Mouse (Mus musculus): ENCODE measurements around the gene Vwa7. TPM values are rescaled to one million over a fixed set of nuclear protein-coding genes. Genes with fewer than 3 reads are reported as not detected.

Gene Vwa7
- polyA plus RNA-seq, 1 experiment from 2014 or later, result 0.15 TPM

GRCm38 (mm10) chr17:35052271-35052798, 36.0 kb downstream of the Vwa7 start:
- no peak for ATAC-seq (ENCODE audit: low FRiP score, low read depth)
- WGBS, result 84% methylated on average over 12 of the region's 12 CpGs
- peaks cover 35% of the 10 kb centered on the region for H3K36me3 ChIP-seq
- H3K4me2 ChIP-seq (replicated peaks), result peak overlapping the region; percentile 82
- H3K4me3 ChIP-seq, result peak overlapping the region; percentile 42
- peak overlapping the region; percentile 83 for H3K27ac ChIP-seq
- H3K9me3 ChIP-seq, result no peaks in the 10 kb centered on the region
- H3K27me3 ChIP-seq (replicated peaks), result no peaks in the 10 kb centered on the region
- peaks cover 46% of the 10 kb centered on the region for H3K4me1 ChIP-seq
- peak overlapping the region; percentile 80 for H3K9ac ChIP-seq

GRCm38 (mm10) chr17:35055691-35056495, 39.5 kb downstream of the Vwa7 start:
- no peak overlapping the region for H3K4me2 ChIP-seq (replicated peaks)
- peaks cover 43% of the 10 kb centered on the region for H3K36me3 ChIP-seq
- no peak overlapping the region for H3K27ac ChIP-seq
- no peak overlapping the region for H3K4me3 ChIP-seq
- no peaks in the 10 kb centered on the region for H3K27me3 ChIP-seq (replicated peaks)
- H3K9ac ChIP-seq, result no peak overlapping the region
- no peak for ATAC-seq (ENCODE audit: low FRiP score, low read depth)
- H3K4me1 ChIP-seq, result peaks cover 40% of the 10 kb centered on the region
- H3K9me3 ChIP-seq, result no peaks in the 10 kb centered on the region
- WGBS, result 92% methylated on average over 7 of the region's 7 CpGs

DNA sequence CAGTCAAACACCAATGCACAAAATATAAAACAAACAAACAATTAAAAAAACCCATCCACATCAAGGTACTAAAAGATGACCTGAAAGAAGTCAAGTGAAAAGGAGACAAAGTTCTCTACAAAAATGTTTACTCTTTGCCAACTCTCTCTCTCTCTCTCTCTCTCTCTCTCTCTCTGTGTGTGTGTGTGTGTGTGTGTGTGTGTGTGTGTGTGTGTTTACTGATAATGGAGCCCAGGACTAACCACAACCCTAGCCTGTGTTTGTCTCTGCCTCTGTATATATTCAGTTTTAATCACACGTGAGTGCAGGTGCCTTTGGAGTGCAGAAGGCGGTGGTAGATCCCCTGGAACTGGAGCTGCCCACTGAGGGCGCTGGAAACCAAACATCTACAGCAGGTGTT, 40.7 kb downstream of the Vwa7 start:
- H3K9ac ChIP-seq, result no peak overlapping the region
- no peak overlapping the region for H3K4me2 ChIP-seq (replicated peaks)
- no peak overlapping the region for H3K27ac ChIP-seq
- peaks cover 30% of the 10 kb centered on the region for H3K4me1 ChIP-seq
- H3K4me3 ChIP-seq, result no peak overlapping the region
- 79% methylated on average over 3 of the region's 3 CpGs for WGBS
- H3K27me3 ChIP-seq (replicated peaks), result no peaks in the 10 kb centered on the region
- H3K9me3 ChIP-seq, result no peaks in the 10 kb centered on the region
- ATAC-seq (ENCODE audit: low FRiP score, low read depth), result no peak
- H3K36me3 ChIP-seq, result peaks cover 53% of the 10 kb centered on the region

DNA sequence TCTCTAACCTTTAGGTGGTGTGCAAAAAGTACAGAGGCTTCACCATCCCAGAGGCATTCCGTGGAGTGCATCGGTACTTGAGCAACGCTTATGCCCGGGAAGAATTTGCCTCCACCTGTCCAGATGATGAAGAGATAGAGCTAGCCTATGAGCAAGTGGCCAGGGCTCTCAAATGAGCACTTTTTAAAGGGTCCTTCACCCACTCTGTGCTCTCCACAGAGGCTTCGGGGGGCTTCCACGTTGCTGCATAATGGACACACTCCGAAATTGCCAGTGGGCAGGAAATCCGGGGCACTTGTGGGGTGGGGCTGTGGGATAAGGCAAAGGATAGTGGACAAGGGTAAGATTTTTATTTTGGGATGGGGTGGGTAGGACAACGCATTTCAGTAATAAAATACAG, 41.9 kb downstream of the Vwa7 start:
- H3K27me3 ChIP-seq (replicated peaks), result no peaks in the 10 kb centered on the region
- H3K9me3 ChIP-seq, result no peaks in the 10 kb centered on the region
- H3K9ac ChIP-seq, result 0 out of 2 replicates have a peak overlapping the region, but pooled peaks have one; percentile 13
- H3K36me3 ChIP-seq, result peaks cover 56% of the 10 kb centered on the region
- ATAC-seq (ENCODE audit: low FRiP score, low read depth), result 0 out of 2 replicates have a peak, but pooled peaks have one; percentile 0
- peaks cover 21% of the 10 kb centered on the region for H3K4me1 ChIP-seq
- H3K27ac ChIP-seq, result no peak overlapping the region
- 70% methylated on average over 9 of the region's 9 CpGs for WGBS
- H3K4me2 ChIP-seq (replicated peaks), result peak overlapping the region; percentile 94
- no peak overlapping the region for H3K4me3 ChIP-seq

GRCm38 (mm10) chr17:35058911-35059892, 42.8 kb downstream of the Vwa7 start, which contains the start of gene Ddah2:
Gene Ddah2 (plus strand): TSS chr17:35059035.
- H3K27ac ChIP-seq, result peak within 1 kb of the TSS; percentile 75
- peaks cover 50% of the 10 kb centered on the region for H3K36me3 ChIP-seq
- H3K9me3 ChIP-seq, result no peaks in the 10 kb centered on the region
- under 1% methylated on average over 57 of the region's 57 CpGs for WGBS
- H3K4me2 ChIP-seq (replicated peaks), result peak within 1 kb of the TSS; percentile 94
- peak; percentile 93 for ATAC-seq (ENCODE audit: low FRiP score, low read depth)
- peak within 1 kb of the TSS; percentile 80 for H3K4me3 ChIP-seq
- H3K27me3 ChIP-seq (replicated peaks), result 0 out of 2 replicates have a peak, but pooled peaks cover 3% of the 10 kb centered on the region
- peak within 1 kb of the TSS; percentile 86 for H3K9ac ChIP-seq
- peaks cover 23% of the 10 kb centered on the region for H3K4me1 ChIP-seq

DNA sequence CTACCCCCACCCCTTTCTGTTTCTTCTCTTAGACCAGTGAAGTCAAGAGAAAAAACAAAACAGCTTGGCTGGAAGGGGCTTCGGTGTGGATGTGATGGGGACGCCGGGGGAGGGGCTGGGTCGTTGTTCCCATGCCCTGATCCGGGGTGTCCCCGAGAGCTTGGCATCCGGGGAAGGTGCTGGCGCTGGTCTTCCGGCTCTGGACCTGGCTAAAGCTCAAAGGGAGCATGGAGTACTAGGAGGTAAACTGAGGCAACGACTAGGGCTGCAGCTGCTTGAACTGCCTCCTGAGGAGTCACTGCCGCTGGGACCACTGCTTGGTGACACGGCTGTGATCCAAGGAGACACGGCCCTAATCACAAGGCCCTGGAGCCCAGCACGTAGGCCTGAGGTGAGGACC, 43.7 kb downstream of the Vwa7 start:
- H3K36me3 ChIP-seq, result peaks cover 46% of the 10 kb centered on the region

GRCm38 (mm10) chr17:35060737-35061297, 44.4 kb downstream of the Vwa7 start:
- Histone ChIP-seq H3K4me3 (peak overlapping the region; percentile 80; the same call in 1 of the 2 replicates), H3K36me3 (peaks cover 39% of the 10 kb centered on the region), H3K9me3 (no peaks in the 10 kb centered on the region), H3K27ac (no peak overlapping the region), H3K9ac (peak overlapping the region; percentile 86; the same call in 1 of the 2 replicates), H3K4me2 (replicated peaks) (peak overlapping the region; percentile 94), H3K27me3 (replicated peaks) (peaks cover 11% of the 10 kb centered on the region), H3K4me1 (peaks cover 36% of the 10 kb centered on the region)
- 57% methylated on average over 22 of the region's 22 CpGs for WGBS
- no peak for ATAC-seq (ENCODE audit: low FRiP score, low read depth)

More for the DNA sequence above, 43.7 kb downstream of the Vwa7 start:
- Histone ChIP-seq H3K9me3 (no peaks in the 10 kb centered on the region), H3K4me1 (peaks cover 29% of the 10 kb centered on the region), H3K4me3 (peak overlapping the region; percentile 80), H3K9ac (peak overlapping the region; percentile 86), H3K4me2 (replicated peaks) (peak overlapping the region; percentile 94), H3K27ac (no peak overlapping the region), H3K27me3 (replicated peaks) (0 out of 2 replicates have a peak, but pooled peaks cover 4% of the 10 kb centered on the region)
- WGBS, result 23% methylated on average over 14 of the region's 14 CpGs
- 0 out of 2 replicates have a peak, but pooled peaks have one; percentile 0 for ATAC-seq (ENCODE audit: low FRiP score, low read depth)

- H3K4me1 ChIP-seq, result peaks cover 37% of the 10 kb centered on the region
- peaks cover 16% of the 10 kb centered on the region for H3K27me3 ChIP-seq (replicated peaks)
- H3K36me3 ChIP-seq, result peaks cover 35% of the 10 kb centered on the region
- H3K27ac ChIP-seq, result no peak overlapping the region
- 85% methylated on average over 8 of the region's 8 CpGs for WGBS
- no peak for ATAC-seq (ENCODE audit: low FRiP score, low read depth)
- peak overlapping the region; percentile 94 for H3K4me2 ChIP-seq (replicated peaks)
- H3K9ac ChIP-seq, result no peak overlapping the region; the same call in 1 of the 2 replicates
- no peaks in the 10 kb centered on the region for H3K9me3 ChIP-seq
- H3K4me3 ChIP-seq, result no peak overlapping the region
These were observed 44.9 kb downstream of the Vwa7 start for GRCm38 (mm10) chr17:35061299-35061698.

GRCm38 (mm10) chr17:35063466-35063865, 47.1 kb downstream of the Vwa7 start:
- WGBS, result 82% methylated on average over 3 of the region's 3 CpGs
- ATAC-seq (ENCODE audit: low FRiP score, low read depth), result no peak
- H3K9me3 ChIP-seq, result no peaks in the 10 kb centered on the region
- no peak overlapping the region for H3K27ac ChIP-seq
- H3K36me3 ChIP-seq, result peaks cover 27% of the 10 kb centered on the region
- no peak overlapping the region for H3K9ac ChIP-seq
- peaks cover 34% of the 10 kb centered on the region for H3K4me1 ChIP-seq
- no peak overlapping the region for H3K4me2 ChIP-seq (replicated peaks)
- peaks cover 26% of the 10 kb centered on the region for H3K27me3 ChIP-seq (replicated peaks)
- H3K4me3 ChIP-seq, result no peak overlapping the region

- Histone ChIP-seq H3K4me2 (replicated peaks) (peak overlapping the region; percentile 61), H3K9ac (no peak overlapping the region), H3K27me3 (replicated peaks) (peaks cover 26% of the 10 kb centered on the region), H3K27ac (no peak overlapping the region), H3K9me3 (no peaks in the 10 kb centered on the region), H3K4me1 (peaks cover 31% of the 10 kb centered on the region), H3K36me3 (peaks cover 27% of the 10 kb centered on the region), H3K4me3 (peak overlapping the region; percentile 26; the same call in 1 of the 2 replicates)
- ATAC-seq (ENCODE audit: low FRiP score, low read depth), result no peak
- WGBS, result 32% methylated on average over 10 of the region's 10 CpGs
These were observed 48.0 kb downstream of the Vwa7 start for GRCm38 (mm10) chr17:35064378-35064877.
